Mouse (Mus musculus) kidney, postnatal 0 days (tissue): ENCODE measurements at regions not wholly inside any gene's neighbourhood (a gene's known extent, or its start where the extent isn't known, plus 50 kb on each side); places are given as distances from the start of the nearest gene placed in this dataset.

Experiments used
- ATAC-seq: fragments of 200-750 bp; cut with Nextera tagmentation; replicated peaks from 2 replicates; pipeline ENCODE4 v1.8.0; 2017; ENCODE audit warnings: low read depth, moderate number of reproducible peaks, moderate TSS enrichment, moderate library complexity; ENCODE audit not compliant: low FRiP score
- DNase-seq: peaks from one replicate; pipeline ENCODE4 v3.0.0-alpha.2; 2016; ENCODE audit warnings: low spot score
- H3K27ac ChIP-seq: fragments of 300-500 bp; sonication (generic); 2 replicates; pipeline ENCODE4 v1.5.1; 2014; ENCODE audit warnings: mild to moderate bottlenecking
- H3K27me3 ChIP-seq: fragments of 300-500 bp; sonication (generic); 2 replicates; pipeline ENCODE4 v1.6.1; 2014; ENCODE audit warnings: low read length, mixed read lengths; ENCODE audit not compliant: insufficient read depth
- H3K36me3 ChIP-seq: fragments of 300-500 bp; sonication (generic); 2 replicates; pipeline ENCODE4 v1.6.1; 2014; ENCODE audit warnings: low read length, mixed read lengths; ENCODE audit not compliant: insufficient read depth
- H3K4me1 ChIP-seq: fragments of 300-500 bp; sonication (generic); replicated peaks from 2 replicates; pipeline ENCODE4 v1.6.1; 2014; ENCODE audit warnings: antibody characterized with exemption, low read length, mixed read lengths; ENCODE audit not compliant: insufficient read depth
- H3K4me2 ChIP-seq: fragments of 300-500 bp; sonication (generic); 2 replicates; pipeline ENCODE4 v1.6.1; 2014; ENCODE audit warnings: mild to moderate bottlenecking, low read length, moderate library complexity, mixed read lengths
- H3K4me3 ChIP-seq: fragments of 300-500 bp; sonication (generic); replicated peaks from 2 replicates; pipeline ENCODE4 v1.5.1; 2014; ENCODE audit warnings: low read depth, low read length
- H3K9ac ChIP-seq: fragments of 300-500 bp; sonication (generic); 2 replicates; pipeline ENCODE4 v1.6.1; 2014; ENCODE audit warnings: low read depth, low read length
- H3K9me3 ChIP-seq: fragments of 300-500 bp; sonication (generic); replicated peaks from 2 replicates; pipeline ENCODE4 v1.6.1; 2016; ENCODE audit warnings: low read length, inconsistent platforms, mixed read lengths
- CTCF ChIP-seq: IDR thresholded peaks from 2 replicates; pipeline ENCODE4 v1.5.1; 2016; ENCODE audit warnings: antibody characterized with exemption, low read depth, mild to moderate bottlenecking, moderate library complexity
- WGBS: fragments of 180-500 bp; shearing (Covaris S2); extraction: QIAGEN DNeasy Blood & Tissue Kit; methylation state at CpG from one replicate; pipeline ENCODE4 v1.1.7; 2014; 5-methylcytosine and 5-hydroxymethylcytosine counted together

GRCm38 (mm10) chr2:138809767-138810166 lies 553.4 kb downstream of the Btbd3 start:
- H3K4me2 ChIP-seq, result no peak overlapping the region
- DNase-seq (no peak), ATAC-seq (no peak)
- H3K4me3 ChIP-seq, result no peak overlapping the region
- no peaks in the 10 kb centered on the region for H3K4me1 ChIP-seq
- no peaks in the 10 kb centered on the region for H3K9me3 ChIP-seq
- 94% methylated on average over 2 of the region's 2 CpGs for WGBS
- H3K27me3 ChIP-seq, result no peaks in the 10 kb centered on the region
- TF ChIP-seq CTCF, result no peak
- no peak overlapping the region for H3K9ac ChIP-seq
- H3K36me3 ChIP-seq, result no peaks in the 10 kb centered on the region
- no peak overlapping the region for H3K27ac ChIP-seq

GRCm38 (mm10) chr2:138820489-138820888 lies 564.1 kb downstream of the Btbd3 start:
- 81% methylated on average over 4 of the region's 4 CpGs for WGBS
- no peaks in the 10 kb centered on the region for H3K9me3 ChIP-seq
- no peak for ATAC-seq
- no peak for DNase-seq
- H3K9ac ChIP-seq, result no peak overlapping the region
- H3K27me3 ChIP-seq, result no peaks in the 10 kb centered on the region
- H3K36me3 ChIP-seq, result no peaks in the 10 kb centered on the region
- no peak overlapping the region for H3K4me3 ChIP-seq
- no peaks in the 10 kb centered on the region for H3K4me1 ChIP-seq
- H3K27ac ChIP-seq, result no peak overlapping the region
- H3K4me2 ChIP-seq, result no peak overlapping the region
- TF ChIP-seq CTCF, result no peak

- 68% methylated on average over 4 of the region's 4 CpGs for WGBS
- Histone ChIP-seq H3K36me3 (no peaks in the 10 kb centered on the region), H3K27ac (no peak overlapping the region), H3K4me3 (no peak overlapping the region), H3K4me2 (no peak overlapping the region), H3K4me1 (no peaks in the 10 kb centered on the region), H3K27me3 (no peaks in the 10 kb centered on the region), H3K9ac (no peak overlapping the region), H3K9me3 (no peaks in the 10 kb centered on the region)
- DNase-seq (peak; percentile 6), ATAC-seq (no peak)
- no peak for TF ChIP-seq CTCF
These were observed 568.5 kb downstream of the Btbd3 start for GRCm38 (mm10) chr2:138824873-138825272.

GRCm38 (mm10) chr2:138827813-138828570 lies 571.6 kb downstream of the Btbd3 start:
- Histone ChIP-seq H3K36me3 (no peaks in the 10 kb centered on the region), H3K4me3 (no peak overlapping the region), H3K9me3 (no peaks in the 10 kb centered on the region), H3K27me3 (no peaks in the 10 kb centered on the region), H3K9ac (no peak overlapping the region), H3K4me2 (no peak overlapping the region), H3K4me1 (no peaks in the 10 kb centered on the region), H3K27ac (no peak overlapping the region)
- 72% methylated on average over 2 of the region's 2 CpGs for WGBS
- DNase-seq (no peak), ATAC-seq (no peak)
- no peak for TF ChIP-seq CTCF

- H3K4me3 ChIP-seq, result no peak overlapping the region
- DNase-seq, result no peak
- no peaks in the 10 kb centered on the region for H3K4me1 ChIP-seq
- no peaks in the 10 kb centered on the region for H3K36me3 ChIP-seq
- H3K9me3 ChIP-seq, result no peaks in the 10 kb centered on the region
- H3K27me3 ChIP-seq, result no peaks in the 10 kb centered on the region
- ATAC-seq, result no peak
- no peak for TF ChIP-seq CTCF
- H3K9ac ChIP-seq, result no peak overlapping the region
- 53% methylated on average over 3 of the region's 3 CpGs for WGBS
- H3K4me2 ChIP-seq, result no peak overlapping the region
- no peak overlapping the region for H3K27ac ChIP-seq
These were observed 582.5 kb downstream of the Btbd3 start for GRCm38 (mm10) chr2:138838846-138839245.

GRCm38 (mm10) chr2:138859121-138859520 lies 602.8 kb downstream of the Btbd3 start:
- Histone ChIP-seq H3K4me1 (no peaks in the 10 kb centered on the region), H3K9me3 (no peaks in the 10 kb centered on the region), H3K4me3 (no peak overlapping the region), H3K27me3 (no peaks in the 10 kb centered on the region), H3K36me3 (no peaks in the 10 kb centered on the region), H3K27ac (no peak overlapping the region), H3K9ac (no peak overlapping the region), H3K4me2 (no peak overlapping the region)
- DNase-seq (no peak), ATAC-seq (no peak)
- TF ChIP-seq CTCF, result no peak

- H3K4me1 ChIP-seq, result no peaks in the 10 kb centered on the region
- no peaks in the 10 kb centered on the region for H3K36me3 ChIP-seq
- no peak overlapping the region for H3K9ac ChIP-seq
- TF ChIP-seq CTCF, result no peak
- H3K27ac ChIP-seq, result no peak overlapping the region
- WGBS, result 71% methylated on average over 3 of the region's 3 CpGs
- H3K4me2 ChIP-seq, result no peak overlapping the region
- ATAC-seq (no peak), DNase-seq (no peak)
- no peaks in the 10 kb centered on the region for H3K27me3 ChIP-seq
- no peak overlapping the region for H3K4me3 ChIP-seq
- H3K9me3 ChIP-seq, result no peaks in the 10 kb centered on the region
These were observed 597.1 kb upstream of the Sptlc3 start for GRCm38 (mm10) chr2:138896563-138896962.
